Mouse (Mus musculus): ENCODE measurements at regions not wholly inside any gene's neighbourhood (a gene's known extent, or its start where the extent isn't known, plus 50 kb on each side); places are given as distances from the start of the nearest gene placed in this dataset.
A peak's percentile ranks its signal among the peaks of the same experiment; 100 is the strongest.

DNA sequence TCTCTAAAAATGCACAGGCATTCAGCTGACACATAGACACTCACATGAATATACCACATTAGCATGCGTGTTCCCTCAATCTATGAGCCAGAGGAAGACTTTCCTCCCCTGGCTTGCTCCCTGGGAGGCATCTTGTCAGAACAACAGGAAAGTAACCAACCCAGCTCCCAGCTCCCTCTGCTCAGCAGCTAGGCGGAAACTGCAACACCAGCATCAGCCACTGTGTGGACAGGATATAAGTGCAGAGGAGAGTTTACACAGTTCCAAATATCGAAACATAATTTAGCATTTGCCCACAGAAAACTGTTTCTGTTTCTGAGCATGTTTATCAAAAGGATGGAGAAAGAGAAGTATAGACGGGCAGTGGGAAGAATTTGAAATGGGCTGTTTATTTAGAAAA lies 148.3 kb upstream of the Usp24 start:
- H3K27me3 ChIP-seq (ENCODE audit: control insufficient read depth, insufficient read depth, low read length): no peaks in the 10 kb centered on the region
- H3K9me3 ChIP-seq (replicated peaks; ENCODE audit: control insufficient read depth, low read length): 0 out of 2 replicates have a peak, but pooled peaks cover 2% of the 10 kb centered on the region
- H3K9ac ChIP-seq (ENCODE audit: low read length): no peak overlapping the region
- no peak overlapping the region for H3K4me3 ChIP-seq (replicated peaks; ENCODE audit: low read length)
- ATAC-seq (ENCODE audit: insufficient read depth, low FRiP score): no peak
- no peak overlapping the region for H3K4me2 ChIP-seq (ENCODE audit: low read depth, low read length)
- WGBS: 66% methylated on average over 4 of the region's 4 CpGs
- H3K27ac ChIP-seq (ENCODE audit: low read length): no peak overlapping the region
- no peaks in the 10 kb centered on the region for H3K36me3 ChIP-seq (ENCODE audit: control insufficient read depth, insufficient read depth, low read length)
- H3K4me1 ChIP-seq (ENCODE audit: control insufficient read depth, insufficient read depth, low read length): no peaks in the 10 kb centered on the region

DNA sequence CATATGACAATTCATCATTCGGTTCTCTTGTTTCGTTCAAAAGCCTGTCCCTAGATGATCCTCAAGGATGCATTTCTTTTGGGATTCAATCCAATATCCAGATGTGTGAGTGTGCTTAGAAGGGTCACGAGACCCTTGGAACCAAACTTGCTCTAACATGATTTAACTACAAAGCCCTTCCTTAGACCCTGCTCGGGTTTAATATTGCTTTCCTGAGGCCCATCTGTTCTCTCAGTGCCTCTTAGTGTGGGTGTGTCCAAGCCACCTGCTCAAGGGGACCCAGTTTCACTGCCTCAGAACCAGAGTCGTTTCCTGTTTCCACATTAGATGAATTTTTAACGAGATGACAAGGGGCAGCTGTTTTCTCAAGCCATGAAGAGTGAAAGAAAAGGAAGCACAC lies 147.3 kb upstream of the Usp24 start:
- H3K9me3 ChIP-seq (replicated peaks; ENCODE audit: control insufficient read depth, low read length): 0 out of 2 replicates have a peak, but pooled peaks cover 2% of the 10 kb centered on the region
- peak; percentile 33; the same call in 1 of the 2 replicates for ATAC-seq (ENCODE audit: insufficient read depth, low FRiP score)
- H3K4me1 ChIP-seq (ENCODE audit: control insufficient read depth, insufficient read depth, low read length): no peaks in the 10 kb centered on the region
- H3K27me3 ChIP-seq (ENCODE audit: control insufficient read depth, insufficient read depth, low read length): no peaks in the 10 kb centered on the region
- no peak overlapping the region for H3K4me2 ChIP-seq (ENCODE audit: low read depth, low read length)
- H3K4me3 ChIP-seq (replicated peaks; ENCODE audit: low read length): no peak overlapping the region
- no peak overlapping the region for H3K27ac ChIP-seq (ENCODE audit: low read length)
- no peak overlapping the region for H3K9ac ChIP-seq (ENCODE audit: low read length)
- no peaks in the 10 kb centered on the region for H3K36me3 ChIP-seq (ENCODE audit: control insufficient read depth, insufficient read depth, low read length)
- 47% methylated on average over 6 of the region's 6 CpGs for WGBS

- no peak for ATAC-seq (ENCODE audit: insufficient read depth, low FRiP score)
- 96% methylated on average over 4 of the region's 4 CpGs for WGBS
- Histone ChIP-seq H3K4me3 (replicated peaks; ENCODE audit: low read length) (no peak overlapping the region), H3K9me3 (replicated peaks; ENCODE audit: control insufficient read depth, low read length) (0 out of 2 replicates have a peak, but pooled peaks cover 2% of the 10 kb centered on the region), H3K27ac (ENCODE audit: low read length) (no peak overlapping the region), H3K36me3 (ENCODE audit: control insufficient read depth, insufficient read depth, low read length) (no peaks in the 10 kb centered on the region), H3K4me2 (ENCODE audit: low read depth, low read length) (no peak overlapping the region), H3K9ac (ENCODE audit: low read length) (no peak overlapping the region), H3K27me3 (ENCODE audit: control insufficient read depth, insufficient read depth, low read length) (no peaks in the 10 kb centered on the region), H3K4me1 (ENCODE audit: control insufficient read depth, insufficient read depth, low read length) (no peaks in the 10 kb centered on the region)
Observed at GRCm38 (mm10) chr4:106169466-106169865, 146.5 kb upstream of the Usp24 start.

DNA sequence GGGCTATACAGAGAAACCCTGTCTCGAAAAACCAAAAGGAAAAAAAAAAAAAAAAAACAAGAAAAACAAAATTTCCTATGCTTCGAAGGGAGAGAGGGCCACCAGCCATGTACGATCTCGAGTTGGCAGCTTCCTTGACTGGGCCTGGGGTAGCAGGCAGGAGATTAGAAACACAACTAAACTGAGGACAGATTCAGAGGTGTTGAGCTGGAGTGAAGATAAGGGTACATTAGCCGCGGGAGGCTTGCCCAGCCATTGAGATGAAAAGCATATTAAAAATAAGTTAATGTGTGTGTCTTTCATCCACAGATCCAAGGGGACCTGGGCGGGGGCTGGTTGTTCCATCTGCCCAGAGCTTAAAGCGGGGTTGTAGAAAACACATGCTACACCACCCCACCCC lies 145.3 kb upstream of the Usp24 start:
- Histone ChIP-seq H3K27ac (ENCODE audit: low read length) (no peak overlapping the region), H3K27me3 (ENCODE audit: control insufficient read depth, insufficient read depth, low read length) (no peaks in the 10 kb centered on the region), H3K36me3 (ENCODE audit: control insufficient read depth, insufficient read depth, low read length) (no peaks in the 10 kb centered on the region), H3K4me2 (ENCODE audit: low read depth, low read length) (no peak overlapping the region), H3K4me1 (ENCODE audit: control insufficient read depth, insufficient read depth, low read length) (no peaks in the 10 kb centered on the region), H3K9me3 (replicated peaks; ENCODE audit: control insufficient read depth, low read length) (0 out of 2 replicates have a peak, but pooled peaks cover 2% of the 10 kb centered on the region), H3K9ac (ENCODE audit: low read length) (no peak overlapping the region), H3K4me3 (replicated peaks; ENCODE audit: low read length) (no peak overlapping the region)
- ATAC-seq (ENCODE audit: insufficient read depth, low FRiP score): no peak
- 90% methylated on average over 8 of the region's 8 CpGs for WGBS

DNA sequence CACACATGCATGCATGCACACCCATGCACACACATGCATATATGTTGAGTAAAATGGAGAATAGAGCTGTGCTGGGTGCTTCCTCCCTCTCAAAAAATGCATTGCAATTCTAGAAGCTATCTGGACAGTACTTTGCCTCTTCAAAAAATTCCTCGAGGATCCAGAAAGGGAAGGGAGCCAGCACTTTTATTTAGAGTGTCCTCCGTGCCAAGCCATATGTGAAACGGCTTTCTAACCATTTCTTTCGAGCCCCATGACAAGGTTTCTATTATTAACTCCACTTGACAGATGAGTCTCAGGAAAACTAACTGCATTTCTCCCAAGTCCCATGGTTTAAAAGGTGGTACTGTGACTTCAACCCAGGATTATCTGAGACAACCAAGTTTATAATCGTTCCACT lies 140.7 kb upstream of the Usp24 start:
- Histone ChIP-seq H3K4me1 (ENCODE audit: control insufficient read depth, insufficient read depth, low read length) (no peaks in the 10 kb centered on the region), H3K4me3 (replicated peaks; ENCODE audit: low read length) (no peak overlapping the region), H3K27ac (ENCODE audit: low read length) (no peak overlapping the region), H3K4me2 (ENCODE audit: low read depth, low read length) (no peak overlapping the region), H3K9me3 (replicated peaks; ENCODE audit: control insufficient read depth, low read length) (0 out of 2 replicates have a peak, but pooled peaks cover 2% of the 10 kb centered on the region), H3K36me3 (ENCODE audit: control insufficient read depth, insufficient read depth, low read length) (no peaks in the 10 kb centered on the region), H3K9ac (ENCODE audit: low read length) (no peak overlapping the region), H3K27me3 (ENCODE audit: control insufficient read depth, insufficient read depth, low read length) (no peaks in the 10 kb centered on the region)
- no peak; the same call in 1 of the 2 replicates for ATAC-seq (ENCODE audit: insufficient read depth, low FRiP score)
- WGBS: 39% methylated on average over 5 of the region's 5 CpGs

DNA sequence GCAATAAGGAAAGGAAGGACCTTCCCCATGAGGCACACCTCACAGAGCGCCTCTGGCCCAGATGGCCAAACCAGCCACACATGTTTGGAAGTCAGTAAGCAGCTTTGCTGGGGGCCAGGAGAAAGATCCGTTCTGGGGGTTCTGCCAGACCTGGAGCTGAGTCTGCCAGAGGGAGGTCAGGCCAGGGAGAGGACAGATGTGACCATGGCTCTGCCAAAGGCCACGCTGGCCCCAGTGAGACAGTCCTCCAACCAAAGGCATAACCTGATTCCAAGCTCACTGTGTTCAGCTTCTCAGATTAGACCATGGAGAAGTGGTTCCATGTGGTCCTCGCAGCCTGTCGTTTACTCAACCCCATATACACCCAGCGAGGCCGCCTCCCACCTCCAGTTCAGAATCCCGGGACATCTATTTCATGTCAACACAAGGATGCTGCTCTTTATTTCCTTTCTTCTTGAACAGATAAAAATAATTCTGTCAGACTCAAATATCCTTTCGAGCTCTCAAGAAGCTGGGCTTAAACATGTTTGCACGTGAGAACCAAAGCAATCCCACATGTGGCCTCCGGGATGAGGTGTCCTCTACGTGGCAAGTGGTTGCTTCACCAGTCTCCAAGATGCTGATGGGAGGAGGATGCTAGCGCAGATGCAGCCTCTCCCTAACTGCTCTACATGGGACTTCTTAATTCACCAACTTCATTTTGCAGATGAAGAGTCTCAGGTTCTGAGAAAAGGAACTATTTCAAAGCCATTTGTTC lies 130.1 kb upstream of the Usp24 start:
- no peaks in the 10 kb centered on the region for H3K36me3 ChIP-seq (ENCODE audit: control insufficient read depth, insufficient read depth, low read length)
- no peak overlapping the region for H3K27ac ChIP-seq (ENCODE audit: low read length)
- H3K4me2 ChIP-seq (ENCODE audit: low read depth, low read length): no peak overlapping the region
- WGBS: 80% methylated on average over 13 of the region's 13 CpGs
- H3K27me3 ChIP-seq (ENCODE audit: control insufficient read depth, insufficient read depth, low read length): no peaks in the 10 kb centered on the region
- H3K4me3 ChIP-seq (replicated peaks; ENCODE audit: low read length): no peak overlapping the region
- ATAC-seq (ENCODE audit: insufficient read depth, low FRiP score): no peak; the same call in 1 of the 2 replicates
- H3K4me1 ChIP-seq (ENCODE audit: control insufficient read depth, insufficient read depth, low read length): no peaks in the 10 kb centered on the region
- H3K9me3 ChIP-seq (replicated peaks; ENCODE audit: control insufficient read depth, low read length): no peaks in the 10 kb centered on the region
- H3K9ac ChIP-seq (ENCODE audit: low read length): no peak overlapping the region

DNA sequence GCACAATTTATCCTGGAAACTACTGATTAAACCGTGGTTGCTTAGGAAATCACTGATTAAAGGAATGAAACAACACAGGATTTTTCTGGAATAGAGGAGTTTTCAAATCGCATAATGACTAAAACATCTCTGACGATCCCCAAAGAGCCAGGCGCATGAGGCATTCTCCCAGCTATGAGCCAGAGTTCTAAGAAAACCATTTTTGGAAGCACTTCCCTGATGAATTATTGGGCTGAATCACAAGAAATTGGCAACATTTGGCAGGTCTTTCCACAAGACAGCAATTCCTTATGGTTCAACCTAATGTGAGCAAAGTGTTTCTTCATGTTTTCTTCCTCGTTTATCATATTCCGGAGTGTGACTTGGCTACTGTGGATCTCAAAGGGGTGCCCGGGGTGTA lies 129.3 kb upstream of the Usp24 start:
- Histone ChIP-seq H3K4me1 (ENCODE audit: control insufficient read depth, insufficient read depth, low read length) (no peaks in the 10 kb centered on the region), H3K9me3 (replicated peaks; ENCODE audit: control insufficient read depth, low read length) (no peaks in the 10 kb centered on the region), H3K27ac (ENCODE audit: low read length) (no peak overlapping the region), H3K36me3 (ENCODE audit: control insufficient read depth, insufficient read depth, low read length) (no peaks in the 10 kb centered on the region), H3K4me2 (ENCODE audit: low read depth, low read length) (no peak overlapping the region), H3K4me3 (replicated peaks; ENCODE audit: low read length) (no peak overlapping the region), H3K9ac (ENCODE audit: low read length) (no peak overlapping the region), H3K27me3 (ENCODE audit: control insufficient read depth, insufficient read depth, low read length) (no peaks in the 10 kb centered on the region)
- WGBS: 83% methylated on average over 7 of the region's 7 CpGs
- ATAC-seq (ENCODE audit: insufficient read depth, low FRiP score): no peak

DNA sequence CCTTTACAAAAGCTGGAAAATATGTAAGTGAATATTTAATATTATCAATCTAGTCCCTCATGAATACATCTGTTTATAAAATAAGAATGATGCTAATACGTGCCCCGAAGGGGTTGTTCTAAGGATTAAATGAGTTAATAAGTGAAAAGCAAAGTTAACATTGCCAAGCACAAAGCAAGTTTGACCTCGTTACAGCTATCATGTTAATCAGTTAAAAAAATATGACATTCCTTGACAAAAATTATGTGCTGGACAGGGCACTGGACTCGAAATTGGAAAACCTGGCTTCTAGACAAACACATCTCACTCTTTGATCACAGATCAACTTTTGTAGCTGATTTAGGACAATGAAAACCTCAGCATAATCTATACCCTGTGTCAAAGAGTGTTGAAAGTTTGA lies 125.8 kb upstream of the Usp24 start:
- H3K27ac ChIP-seq (ENCODE audit: low read length): no peak overlapping the region
- no peaks in the 10 kb centered on the region for H3K9me3 ChIP-seq (replicated peaks; ENCODE audit: control insufficient read depth, low read length)
- H3K36me3 ChIP-seq (ENCODE audit: control insufficient read depth, insufficient read depth, low read length): no peaks in the 10 kb centered on the region
- H3K4me2 ChIP-seq (ENCODE audit: low read depth, low read length): no peak overlapping the region
- H3K27me3 ChIP-seq (ENCODE audit: control insufficient read depth, insufficient read depth, low read length): no peaks in the 10 kb centered on the region
- H3K9ac ChIP-seq (ENCODE audit: low read length): no peak overlapping the region
- H3K4me3 ChIP-seq (replicated peaks; ENCODE audit: low read length): no peak overlapping the region
- no peaks in the 10 kb centered on the region for H3K4me1 ChIP-seq (ENCODE audit: control insufficient read depth, insufficient read depth, low read length)
- WGBS: 76% methylated on average over 4 of the region's 4 CpGs
- ATAC-seq (ENCODE audit: insufficient read depth, low FRiP score): no peak

DNA sequence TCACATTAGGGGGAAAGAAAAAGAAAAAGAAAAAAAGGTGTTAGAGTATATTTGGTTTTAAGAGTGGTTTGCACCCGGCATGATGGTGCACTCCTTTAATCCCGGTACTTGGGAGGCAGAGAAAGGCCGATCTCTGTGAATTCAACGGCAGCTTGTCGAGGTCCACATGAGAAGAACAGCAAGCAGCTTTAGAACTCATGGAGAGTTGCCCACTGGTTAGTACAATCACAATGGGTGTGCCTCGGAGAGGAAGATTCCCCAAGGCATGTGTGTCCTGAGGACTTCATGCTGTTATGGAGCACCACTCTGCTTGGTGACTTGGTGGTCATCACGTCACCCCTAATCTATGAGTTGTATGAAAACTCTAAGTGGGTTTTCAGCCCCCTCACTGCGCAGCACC lies 124.7 kb upstream of the Usp24 start:
- WGBS: 85% methylated on average over 8 of the region's 8 CpGs

More for the DNA sequence above, 124.7 kb upstream of the Usp24 start:
- Histone ChIP-seq H3K36me3 (ENCODE audit: control insufficient read depth, insufficient read depth, low read length) (no peaks in the 10 kb centered on the region), H3K27ac (ENCODE audit: low read length) (no peak overlapping the region), H3K4me2 (ENCODE audit: low read depth, low read length) (no peak overlapping the region), H3K9me3 (replicated peaks; ENCODE audit: control insufficient read depth, low read length) (no peaks in the 10 kb centered on the region), H3K9ac (ENCODE audit: low read length) (no peak overlapping the region), H3K4me3 (replicated peaks; ENCODE audit: low read length) (no peak overlapping the region), H3K27me3 (ENCODE audit: control insufficient read depth, insufficient read depth, low read length) (no peaks in the 10 kb centered on the region), H3K4me1 (ENCODE audit: control insufficient read depth, insufficient read depth, low read length) (no peaks in the 10 kb centered on the region)
- no peak for ATAC-seq (ENCODE audit: insufficient read depth, low FRiP score)
